Mouse (Mus musculus) neural tube, embryonic 12.5 days (tissue): ENCODE results near the gene Camk1g. TPM values are rescaled to one million over a fixed set of nuclear protein-coding genes. Genes with fewer than 3 reads are reported as not detected.

Experiments used
- ATAC-seq: fragments of 200-750 bp; cut with Nextera tagmentation; 2 replicates; pipeline ENCODE4 v1.8.0; 2017; ENCODE audit warnings: low read depth, mild to moderate bottlenecking, moderate TSS enrichment, moderate library complexity; ENCODE audit not compliant: low FRiP score
- H3K27ac ChIP-seq: fragments of 300-500 bp; sonication (generic); 2 replicates; pipeline ENCODE4 v1.5.1; 2016
- H3K27me3 ChIP-seq: fragments of 300-500 bp; sonication (generic); replicated peaks from 2 replicates; pipeline ENCODE4 v1.6.1; 2016; ENCODE audit warnings: mild to moderate bottlenecking
- H3K36me3 ChIP-seq: fragments of 300-500 bp; sonication (generic); 2 replicates; pipeline ENCODE4 v1.6.1; 2016; ENCODE audit warnings: mild to moderate bottlenecking
- H3K4me1 ChIP-seq: fragments of 300-500 bp; sonication (generic); 2 replicates; pipeline ENCODE4 v1.6.1; 2016
- H3K4me2 ChIP-seq: fragments of 300-500 bp; sonication (generic); replicated peaks from 2 replicates; pipeline ENCODE4 v1.6.1; 2016; ENCODE audit warnings: mild to moderate bottlenecking
- H3K4me3 ChIP-seq: fragments of 300-500 bp; sonication (generic); 2 replicates; pipeline ENCODE4 v1.5.1; 2016
- H3K9ac ChIP-seq: fragments of 300-500 bp; sonication (generic); 2 replicates; pipeline ENCODE4 v1.6.1; 2016; ENCODE audit warnings: mild to moderate bottlenecking
- H3K9me3 ChIP-seq: fragments of 300-500 bp; sonication (generic); 2 replicates; pipeline ENCODE4 v1.6.1; 2016; ENCODE audit warnings: mild to moderate bottlenecking
- WGBS: fragments of 180-500 bp; shearing (Covaris S2); methylation state at CpG from one replicate; pipeline ENCODE4 v1.1.7; 2016; 5-methylcytosine and 5-hydroxymethylcytosine counted together
- polyA plus RNA-seq: library from polyadenylated mRNA; unstranded; fragments of >200 nt; fragmentation: Nextera tagmentation; extraction: Ambion mirVana; gene quantifications from 2 replicates; pipeline ENCODE4 v1.2.1, GENCODE M21; 2016

Gene Camk1g
- polyA plus RNA-seq, 1 experiment from 2014 or later: 18.6 TPM

GRCm38 (mm10) chr1:193368055-193368454 lies 2.0 kb downstream of the Camk1g start:
- peak; percentile 42 for ATAC-seq
- H3K9me3 ChIP-seq: no peaks in the 10 kb centered on the region
- H3K4me3 ChIP-seq: 0 out of 2 replicates have a peak overlapping the region, but pooled peaks have one; percentile 5
- no peaks in the 10 kb centered on the region for H3K27me3 ChIP-seq
- no peaks in the 10 kb centered on the region for H3K36me3 ChIP-seq
- H3K9ac ChIP-seq: no peak overlapping the region
- WGBS: 18% methylated on average over 10 of the region's 10 CpGs
- H3K4me1 ChIP-seq: peaks cover 27% of the 10 kb centered on the region
- no peak overlapping the region for H3K27ac ChIP-seq
- peak overlapping the region; percentile 63 for H3K4me2 ChIP-seq

DNA sequence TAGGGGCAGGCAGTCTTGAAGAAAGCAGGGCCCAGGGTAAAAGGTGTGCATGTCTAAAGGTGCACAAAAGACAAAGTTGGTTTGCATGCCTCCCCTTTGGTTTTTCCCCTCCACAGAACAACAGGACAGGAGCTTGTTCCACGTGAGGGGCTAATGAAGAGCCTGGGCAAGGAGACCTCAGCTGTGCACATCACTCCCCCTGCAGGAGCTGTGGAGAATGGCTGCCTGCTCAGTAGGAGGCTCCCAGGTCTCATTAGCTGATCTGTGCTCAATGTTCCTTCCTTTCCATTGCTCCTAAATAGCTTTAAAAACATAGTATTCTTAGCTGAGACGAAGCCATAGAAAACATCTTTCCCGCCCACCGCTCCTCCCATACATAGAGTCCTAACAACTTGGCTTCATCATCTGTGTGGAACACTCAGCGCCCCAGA lies 6.3 kb downstream of the Camk1g start:
- Histone ChIP-seq H3K4me2 (no peak overlapping the region), H3K4me3 (no peak overlapping the region), H3K9ac (no peak overlapping the region), H3K27me3 (0 out of 2 replicates have a peak, but pooled peaks cover 3% of the 10 kb centered on the region), H3K4me1 (peaks cover 22% of the 10 kb centered on the region), H3K36me3 (no peaks in the 10 kb centered on the region), H3K9me3 (no peaks in the 10 kb centered on the region), H3K27ac (no peak overlapping the region)
- 64% methylated on average over 5 of the region's 5 CpGs for WGBS
- no peak for ATAC-seq

DNA sequence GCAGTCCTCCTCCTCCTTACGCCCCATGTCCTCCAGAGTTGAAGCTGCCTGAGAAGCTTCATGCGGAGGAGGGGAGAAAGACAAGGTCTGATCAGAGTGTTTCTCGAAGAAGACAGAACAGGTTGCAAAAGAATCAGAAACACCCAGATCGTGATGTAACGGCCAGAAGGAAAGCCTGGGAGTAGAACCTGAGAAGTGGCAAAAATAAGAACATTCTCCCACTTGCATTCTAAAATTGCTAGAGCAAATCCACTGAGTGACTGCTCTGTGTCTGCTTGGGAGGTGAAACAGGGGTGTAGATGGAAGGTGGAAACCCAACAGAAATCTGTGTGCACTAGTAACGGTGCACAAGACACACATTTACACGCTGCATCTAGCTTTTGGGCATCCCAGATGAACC lies 8.0 kb downstream of the Camk1g start:
- WGBS: 84% methylated on average over 7 of the region's 7 CpGs
- Histone ChIP-seq H3K36me3 (no peaks in the 10 kb centered on the region), H3K4me1 (peaks cover 7% of the 10 kb centered on the region), H3K4me2 (no peak overlapping the region), H3K27ac (no peak overlapping the region), H3K4me3 (no peak overlapping the region), H3K9me3 (no peaks in the 10 kb centered on the region), H3K9ac (no peak overlapping the region), H3K27me3 (0 out of 2 replicates have a peak, but pooled peaks cover 3% of the 10 kb centered on the region)
- ATAC-seq: no peak

DNA sequence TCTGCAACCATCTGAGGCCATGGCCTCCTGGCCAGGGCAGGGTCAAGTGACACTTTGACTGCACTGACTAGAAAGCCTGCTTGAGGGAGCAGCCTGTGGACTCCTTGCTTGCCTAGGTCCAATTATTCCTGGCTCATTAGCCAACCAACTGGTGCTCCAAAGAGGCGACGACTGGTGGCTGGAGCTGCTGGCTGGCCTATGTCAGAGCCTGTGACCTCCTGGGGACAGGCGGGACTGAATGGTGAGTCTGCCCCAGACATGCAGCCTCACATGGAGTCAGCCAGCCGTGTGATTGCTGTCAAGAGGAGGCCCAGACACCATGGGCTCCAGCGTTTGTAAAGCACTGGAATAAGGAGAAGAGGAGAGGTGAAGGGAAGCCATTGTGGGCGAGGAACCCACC lies 8.9 kb downstream of the Camk1g start:
- H3K9me3 ChIP-seq: no peaks in the 10 kb centered on the region
- H3K4me3 ChIP-seq: no peak overlapping the region
- no peak overlapping the region for H3K4me2 ChIP-seq
- ATAC-seq: no peak
- H3K27ac ChIP-seq: no peak overlapping the region
- no peaks in the 10 kb centered on the region for H3K36me3 ChIP-seq
- whole genome bisulfite sequencing: 29% methylated on average over 6 of the region's 6 CpGs
- no peak overlapping the region for H3K9ac ChIP-seq
- H3K27me3 ChIP-seq: 0 out of 2 replicates have a peak, but pooled peaks cover 3% of the 10 kb centered on the region
- peaks cover 7% of the 10 kb centered on the region for H3K4me1 ChIP-seq

- H3K27ac ChIP-seq: no peak overlapping the region
- no peak overlapping the region for H3K4me3 ChIP-seq
- no peak overlapping the region for H3K9ac ChIP-seq
- no peak overlapping the region for H3K4me2 ChIP-seq
- WGBS: 70% methylated on average over 3 of the region's 3 CpGs
- H3K36me3 ChIP-seq: no peaks in the 10 kb centered on the region
- peaks cover 7% of the 10 kb centered on the region for H3K4me1 ChIP-seq
- ATAC-seq: no peak
- no peaks in the 10 kb centered on the region for H3K9me3 ChIP-seq
- H3K27me3 ChIP-seq: 0 out of 2 replicates have a peak, but pooled peaks cover 3% of the 10 kb centered on the region
Observed at GRCm38 (mm10) chr1:193359199-193359598, 10.9 kb downstream of the Camk1g start.

GRCm38 (mm10) chr1:193351583-193351982 lies 18.5 kb downstream of the Camk1g start:
- ATAC-seq: no peak
- Histone ChIP-seq H3K9me3 (no peaks in the 10 kb centered on the region), H3K4me2 (no peak overlapping the region), H3K4me3 (no peak overlapping the region), H3K36me3 (peaks cover 3% of the 10 kb centered on the region; the same call in 1 of the 2 replicates), H3K9ac (no peak overlapping the region), H3K4me1 (no peaks in the 10 kb centered on the region; the same call in 1 of the 2 replicates), H3K27me3 (no peaks in the 10 kb centered on the region), H3K27ac (no peak overlapping the region)
- 90% methylated on average over 3 of the region's 3 CpGs for WGBS

DNA sequence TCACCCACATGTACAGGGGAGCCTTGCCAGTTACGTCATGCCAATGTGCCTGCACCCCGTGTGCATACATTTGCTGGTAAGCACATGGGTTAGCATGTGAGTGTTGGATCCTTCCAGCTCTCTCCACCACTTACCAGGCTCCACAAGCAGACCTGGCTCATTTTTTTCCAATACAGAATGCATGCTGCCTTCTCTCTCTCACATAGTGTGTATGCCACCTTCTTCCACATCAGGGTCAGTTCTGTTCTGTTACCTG lies 19.6 kb downstream of the Camk1g start:
- Histone ChIP-seq H3K9ac (no peak overlapping the region), H3K4me1 (no peaks in the 10 kb centered on the region; the same call in 1 of the 2 replicates), H3K4me3 (no peak overlapping the region), H3K4me2 (no peak overlapping the region), H3K27ac (no peak overlapping the region), H3K36me3 (peaks cover 3% of the 10 kb centered on the region; the same call in 1 of the 2 replicates), H3K9me3 (no peaks in the 10 kb centered on the region), H3K27me3 (no peaks in the 10 kb centered on the region)
- 91% methylated on average over 2 of the region's 2 CpGs for WGBS
- no peak for ATAC-seq

- H3K36me3 ChIP-seq: peaks cover 3% of the 10 kb centered on the region; the same call in 1 of the 2 replicates
- H3K4me2 ChIP-seq: no peak overlapping the region
- no peaks in the 10 kb centered on the region; the same call in 1 of the 2 replicates for H3K4me1 ChIP-seq
- ATAC-seq: no peak
- no peak overlapping the region for H3K4me3 ChIP-seq
- H3K27me3 ChIP-seq: no peaks in the 10 kb centered on the region
- H3K27ac ChIP-seq: no peak overlapping the region
- H3K9ac ChIP-seq: no peak overlapping the region
- 79% methylated on average over 10 of the region's 10 CpGs for WGBS
- H3K9me3 ChIP-seq: no peaks in the 10 kb centered on the region
Observed at GRCm38 (mm10) chr1:193349702-193350545, 20.2 kb downstream of the Camk1g start.

DNA sequence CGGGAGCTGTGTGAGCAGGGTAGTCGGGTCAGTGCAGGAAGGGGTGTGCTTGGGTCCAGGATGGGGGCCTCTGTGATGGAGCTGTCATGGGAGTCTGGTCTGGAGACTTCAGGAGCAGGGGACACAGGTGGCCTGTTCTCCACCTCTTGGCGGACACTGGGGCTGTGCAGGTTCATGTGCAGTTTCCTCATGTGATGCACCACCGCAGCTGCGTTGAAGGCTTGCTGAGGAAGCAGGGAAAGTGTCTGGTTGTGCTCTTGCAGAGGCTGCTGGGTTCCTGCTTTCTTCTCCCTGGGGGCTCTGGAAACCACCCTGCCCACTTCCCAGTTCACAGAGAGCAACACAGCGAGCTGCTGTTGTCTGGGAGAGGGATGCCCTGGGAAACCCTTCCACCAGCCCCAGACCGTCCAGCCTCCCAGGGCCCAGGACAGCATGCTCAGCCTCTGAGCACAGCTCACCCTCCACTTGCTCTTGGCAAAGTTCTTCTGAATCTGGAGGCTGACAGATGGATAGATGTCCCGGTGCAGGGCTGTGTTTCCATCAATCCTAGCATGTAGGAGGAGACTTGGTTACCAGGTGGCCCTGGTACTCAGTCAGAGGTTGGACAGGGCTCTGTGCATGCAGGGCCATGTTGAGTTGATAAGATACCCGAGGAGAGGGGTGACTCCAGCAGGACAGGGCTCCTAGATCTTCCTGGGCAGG lies 21.7 kb downstream of the Camk1g start:
- Histone ChIP-seq H3K4me1 (no peaks in the 10 kb centered on the region; the same call in 1 of the 2 replicates), H3K4me3 (no peak overlapping the region), H3K9ac (no peak overlapping the region), H3K27me3 (no peaks in the 10 kb centered on the region), H3K4me2 (no peak overlapping the region), H3K9me3 (no peaks in the 10 kb centered on the region), H3K36me3 (peaks cover 3% of the 10 kb centered on the region; the same call in 1 of the 2 replicates), H3K27ac (no peak overlapping the region)
- WGBS: 79% methylated on average over 9 of the region's 9 CpGs
- no peak for ATAC-seq

DNA sequence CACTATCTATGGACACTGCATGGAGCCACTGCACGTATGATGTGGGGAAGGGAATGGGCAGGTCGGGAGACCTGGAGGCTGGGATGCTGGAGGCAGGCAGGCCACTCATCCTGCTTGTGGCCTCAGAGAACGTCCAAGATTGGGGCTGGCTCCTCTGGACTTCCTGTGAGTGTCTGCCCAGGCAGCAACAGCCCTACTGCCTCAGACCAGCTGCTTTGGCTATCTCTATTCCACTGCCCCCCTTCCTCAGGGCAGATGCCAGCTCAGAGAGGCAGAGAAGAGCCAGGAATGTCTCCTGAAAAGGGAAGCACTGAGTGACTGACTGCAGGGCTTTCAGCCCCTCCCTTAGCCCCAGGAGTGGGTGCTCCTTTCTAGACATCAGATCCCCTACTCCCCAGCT lies 23.2 kb downstream of the Camk1g start:
- Histone ChIP-seq H3K27me3 (no peaks in the 10 kb centered on the region), H3K4me3 (no peak overlapping the region), H3K4me1 (no peaks in the 10 kb centered on the region; the same call in 1 of the 2 replicates), H3K9ac (no peak overlapping the region), H3K4me2 (no peak overlapping the region), H3K36me3 (peaks cover 3% of the 10 kb centered on the region; the same call in 1 of the 2 replicates), H3K27ac (no peak overlapping the region), H3K9me3 (no peaks in the 10 kb centered on the region)
- WGBS: 65% methylated on average over 3 of the region's 3 CpGs
- no peak for ATAC-seq

GRCm38 (mm10) chr1:193344976-193345375 lies 25.1 kb downstream of the Camk1g start:
- Histone ChIP-seq H3K4me1 (no peaks in the 10 kb centered on the region; the same call in 1 of the 2 replicates), H3K4me3 (no peak overlapping the region), H3K9ac (no peak overlapping the region), H3K27me3 (no peaks in the 10 kb centered on the region), H3K27ac (no peak overlapping the region), H3K4me2 (no peak overlapping the region), H3K9me3 (no peaks in the 10 kb centered on the region), H3K36me3 (peaks cover 3% of the 10 kb centered on the region; the same call in 1 of the 2 replicates)
- WGBS: 42% methylated on average over 2 of the region's 2 CpGs
- ATAC-seq: no peak

DNA sequence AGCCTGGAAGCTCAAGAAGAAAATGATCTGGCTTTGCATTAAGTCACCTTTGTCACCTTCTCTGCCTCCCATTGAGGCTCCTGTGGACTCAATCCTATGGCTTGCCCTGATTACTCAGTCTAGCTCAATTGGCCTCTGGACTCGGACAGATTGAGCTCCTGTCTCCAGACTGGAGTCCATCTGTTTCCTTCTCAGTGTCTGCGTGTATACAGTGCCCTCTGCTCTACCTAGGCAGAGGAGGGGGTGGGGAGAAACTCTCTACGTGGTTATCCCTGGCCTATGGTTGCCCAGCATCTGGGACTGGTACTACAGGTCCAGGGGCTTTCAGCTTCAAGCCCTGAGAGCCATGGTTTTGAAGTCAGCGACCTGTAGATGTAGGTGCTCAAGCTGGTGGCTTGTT lies 26.2 kb downstream of the Camk1g start:
- ATAC-seq: no peak
- no peaks in the 10 kb centered on the region for H3K27me3 ChIP-seq
- H3K4me3 ChIP-seq: no peak overlapping the region
- H3K4me1 ChIP-seq: no peaks in the 10 kb centered on the region; the same call in 1 of the 2 replicates
- H3K9me3 ChIP-seq: no peaks in the 10 kb centered on the region
- no peak overlapping the region for H3K4me2 ChIP-seq
- peaks cover 3% of the 10 kb centered on the region; the same call in 1 of the 2 replicates for H3K36me3 ChIP-seq
- no peak overlapping the region for H3K9ac ChIP-seq
- no peak overlapping the region for H3K27ac ChIP-seq
- 73% methylated on average over 4 of the region's 4 CpGs for WGBS
